Comparison of ENCODE assay signal across 23 mouse cellular contexts in the genomic region with DNA sequence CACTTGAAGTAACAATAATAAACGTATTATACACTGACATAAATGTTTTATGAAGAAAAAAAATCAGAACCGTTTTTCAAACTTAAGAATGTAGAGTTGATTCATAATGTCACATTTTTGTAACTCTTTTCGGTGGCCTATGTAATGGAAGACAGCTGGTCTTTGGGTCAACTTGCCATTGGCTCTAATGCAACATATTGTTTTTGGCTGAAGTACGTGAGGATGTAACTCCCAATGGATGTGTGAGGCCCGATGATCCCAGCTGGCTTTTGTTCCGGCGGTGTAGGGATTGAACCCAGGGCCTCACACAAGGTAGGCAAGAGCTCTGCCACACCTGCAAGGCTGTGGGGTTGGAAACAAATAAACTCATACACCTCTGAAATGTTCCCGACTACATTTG. TPM values are rescaled to one million over a fixed set of nuclear protein-coding genes. Genes with fewer than 3 reads are reported as not detected.
DNase-seq lines count a peak whose midpoint lies in the region; ATAC-seq lines count a peak whose summit lies in the region.
"Had no signal": no experiment of that assay in that cellular context is flagged by ENCODE, and none has a peak within 500 bp of the region (broad histone marks: within the 10 kb centered on the region; RNA-seq: fewer than 3 reads in every experiment).

No protein-coding gene starts in this region.

- H3K27me3 ChIP-seq in intestine, embryonic 16.5 days (replicated peaks; ENCODE audit: control insufficient read depth, insufficient read depth, low read length), result no peaks in the 10 kb centered on the region
- H3K27me3 ChIP-seq in intestine, embryonic 15.5 days (replicated peaks), result no peaks in the 10 kb centered on the region
- H3K27me3 ChIP-seq in stomach, embryonic 15.5 days (replicated peaks), result no peaks in the 10 kb centered on the region
- H3K27me3 ChIP-seq: forebrain, embryonic 12.5 days; hindbrain, embryonic 13.5 days; limb, embryonic 15.5 days; liver, embryonic 13.5 days; midbrain, embryonic 13.5 days; neural tube, embryonic 13.5 days had no signal

- peak; percentile 44 to 61 for DNase-seq in kidney, postnatal 4 days
- DNase-seq in kidney, adult 9 months, result no peak
- DNase-seq in NIH3T3 (ENCODE audit: low read depth), result peak; percentile 63
- no peak for DNase-seq in T-cell, adult 2 months (ENCODE audit: low spot score)
- DNase-seq: adrenal gland, adult 8-10 months; cerebellum, adult 2 months; cerebellum, postnatal 14 days; forebrain, postnatal 0 days; heart, postnatal 36 days; liver, embryonic 13.5 days; lung, adult 2 months; thymus, postnatal 14 days had no signal

- no peak overlapping the region for H3K4me3 ChIP-seq in intestine, embryonic 16.5 days (ENCODE audit: low read length)
- no peak overlapping the region for H3K4me3 ChIP-seq in intestine, embryonic 15.5 days (replicated peaks)
- H3K4me3 ChIP-seq in stomach, embryonic 15.5 days (replicated peaks), result no peak overlapping the region
- H3K4me3 ChIP-seq: forebrain, embryonic 12.5 days; hindbrain, embryonic 13.5 days; limb, embryonic 10.5 days; limb, embryonic 15.5 days; liver, embryonic 13.5 days; midbrain, embryonic 13.5 days; neural tube, embryonic 13.5 days had no signal

- ATAC-seq in intestine, embryonic 16.5 days, result 0 out of 2 replicates have a peak, but pooled peaks have one; percentile 16
- no peak for ATAC-seq in intestine, embryonic 15.5 days
- peak; percentile 13; the same call in 1 of the 2 replicates for ATAC-seq in stomach, embryonic 15.5 days (ENCODE audit: insufficient read depth, low FRiP score, low read depth)
- ATAC-seq: CD4-positive, CD25-positive, alpha-beta regulatory T cell, adult 4 months; forebrain, postnatal 0 days; midbrain, embryonic 13.5 days had no signal

- no peak overlapping the region for H3K9ac ChIP-seq in intestine, embryonic 16.5 days (ENCODE audit: low read depth, low read length)
- H3K9ac ChIP-seq in intestine, embryonic 15.5 days, result no peak overlapping the region
- H3K9ac ChIP-seq in stomach, embryonic 15.5 days, result no peak overlapping the region
- H3K9ac ChIP-seq: forebrain, embryonic 12.5 days; forebrain, postnatal 0 days; hindbrain, embryonic 13.5 days; limb, embryonic 15.5 days; liver, embryonic 13.5 days; midbrain, embryonic 13.5 days; neural tube, embryonic 13.5 days had no signal

- H3K36me3 ChIP-seq in intestine, embryonic 16.5 days (ENCODE audit: control insufficient read depth, insufficient read depth, low read length), result no peaks in the 10 kb centered on the region
- H3K36me3 ChIP-seq in intestine, embryonic 15.5 days, result no peaks in the 10 kb centered on the region
- no peaks in the 10 kb centered on the region for H3K36me3 ChIP-seq in stomach, embryonic 15.5 days
- H3K36me3 ChIP-seq: forebrain, embryonic 12.5 days; hindbrain, embryonic 13.5 days; limb, embryonic 15.5 days; liver, embryonic 13.5 days; midbrain, embryonic 13.5 days; neural tube, embryonic 13.5 days had no signal

- WGBS in intestine, embryonic 16.5 days, result 60% methylated on average over 8 of the region's 8 CpGs
- 64% methylated on average over 8 of the region's 8 CpGs for WGBS in intestine, embryonic 15.5 days
- WGBS in stomach, embryonic 15.5 days, result 55% methylated on average over 8 of the region's 8 CpGs

- peaks cover 50% of the 10 kb centered on the region for H3K4me1 ChIP-seq in intestine, embryonic 16.5 days (ENCODE audit: control insufficient read depth, insufficient read depth, low read length)
- H3K4me1 ChIP-seq in intestine, embryonic 15.5 days (replicated peaks), result peaks cover 37% of the 10 kb centered on the region
- peaks cover 37% of the 10 kb centered on the region for H3K4me1 ChIP-seq in stomach, embryonic 15.5 days

- no peak overlapping the region for H3K4me2 ChIP-seq in intestine, embryonic 16.5 days (ENCODE audit: low read depth, low read length)
- H3K4me2 ChIP-seq in intestine, embryonic 15.5 days (replicated peaks), result no peak overlapping the region
- H3K4me2 ChIP-seq in stomach, embryonic 15.5 days, result no peak overlapping the region
- H3K4me2 ChIP-seq: forebrain, embryonic 12.5 days; hindbrain, embryonic 13.5 days; limb, embryonic 15.5 days; liver, embryonic 13.5 days; midbrain, embryonic 13.5 days; neural tube, embryonic 13.5 days had no signal

- H3K9me3 ChIP-seq in intestine, embryonic 16.5 days (ENCODE audit: control insufficient read depth, low read length), result no peaks in the 10 kb centered on the region
- H3K9me3 ChIP-seq in intestine, embryonic 15.5 days, result no peaks in the 10 kb centered on the region
- no peaks in the 10 kb centered on the region for H3K9me3 ChIP-seq in stomach, embryonic 15.5 days
- H3K9me3 ChIP-seq: forebrain, embryonic 12.5 days; hindbrain, embryonic 13.5 days; limb, embryonic 10.5 days; limb, embryonic 15.5 days; liver, embryonic 13.5 days; midbrain, embryonic 13.5 days; neural tube, embryonic 13.5 days had no signal

- peak overlapping the region; percentile 17; the same call in 1 of the 2 replicates for H3K27ac ChIP-seq in intestine, embryonic 16.5 days (ENCODE audit: low read length)
- no peak overlapping the region for H3K27ac ChIP-seq in intestine, embryonic 15.5 days
- H3K27ac ChIP-seq in stomach, embryonic 15.5 days, result no peak overlapping the region
- H3K27ac ChIP-seq: limb, embryonic 10.5 days; liver, embryonic 13.5 days; macrophage; midbrain, embryonic 13.5 days had no signal

RNA-seq across cellular contexts. Expression of a gene that starts 28.4 kb away (rescaled TPM):
- 115 and 116 TPM in 2 replicates for polyA plus RNA-seq in intestine, embryonic 16.5 days (2015; fragmentation: Nextera tagmentation; extraction: Ambion mirVana)
- 138 and 157 TPM in 2 replicates for polyA plus RNA-seq in intestine, embryonic 15.5 days (2015; fragmentation: Nextera tagmentation; extraction: Ambion mirVana)
- 141 and 160 TPM in 2 replicates for polyA plus RNA-seq in stomach, embryonic 15.5 days (2015; fragmentation: Nextera tagmentation; extraction: Ambion mirVana)

Comparison
In these comparisons a context has a peak if more than half of its experiments do, and no peak if none do; other contexts are left out.
1. DNase-seq: peak in kidney, postnatal 4 days (2 of 2) and NIH3T3 (single experiment); none in kidney, adult 9 months (single experiment) and T-cell, adult 2 months (single experiment).